Mouse (Mus musculus) thymus, postnatal 25 days (tissue): ENCODE measurements at regions not wholly inside any gene's neighbourhood (a gene's known extent, or its start where the extent isn't known, plus 50 kb on each side); places are given as distances from the start of the nearest gene placed in this dataset.

Experiments
- DNase-seq: peaks from one replicate; pipeline ENCODE4 v3.0.0; 2022

- no peak for DNase-seq
Measured at GRCm38 (mm10) chr10:56597382-56597781, 220.3 kb downstream of the Gja1 start.

DNA sequence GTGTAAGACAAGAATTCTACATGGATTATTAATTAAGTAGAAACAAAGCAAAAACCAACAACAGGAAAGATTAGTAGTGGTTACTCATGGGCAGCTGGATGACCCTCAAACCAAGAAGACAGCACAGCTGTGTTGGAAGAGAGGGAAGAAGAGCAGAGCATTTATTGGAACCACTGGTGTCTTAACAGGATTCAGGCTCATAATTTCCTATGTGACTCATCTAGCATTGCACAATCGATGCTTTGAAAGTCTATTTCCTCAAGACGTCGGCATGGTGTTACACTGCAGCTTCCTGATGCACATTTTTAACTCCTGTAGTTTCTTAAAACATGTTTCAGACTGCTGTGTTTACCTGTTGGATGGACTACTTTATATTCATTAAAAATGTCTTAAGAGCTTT lies 221.1 kb downstream of the Gja1 start:
- DNase-seq: no peak

GRCm38 (mm10) chr10:56599923-56600322 lies 222.8 kb downstream of the Gja1 start:
- no peak for DNase-seq

DNA sequence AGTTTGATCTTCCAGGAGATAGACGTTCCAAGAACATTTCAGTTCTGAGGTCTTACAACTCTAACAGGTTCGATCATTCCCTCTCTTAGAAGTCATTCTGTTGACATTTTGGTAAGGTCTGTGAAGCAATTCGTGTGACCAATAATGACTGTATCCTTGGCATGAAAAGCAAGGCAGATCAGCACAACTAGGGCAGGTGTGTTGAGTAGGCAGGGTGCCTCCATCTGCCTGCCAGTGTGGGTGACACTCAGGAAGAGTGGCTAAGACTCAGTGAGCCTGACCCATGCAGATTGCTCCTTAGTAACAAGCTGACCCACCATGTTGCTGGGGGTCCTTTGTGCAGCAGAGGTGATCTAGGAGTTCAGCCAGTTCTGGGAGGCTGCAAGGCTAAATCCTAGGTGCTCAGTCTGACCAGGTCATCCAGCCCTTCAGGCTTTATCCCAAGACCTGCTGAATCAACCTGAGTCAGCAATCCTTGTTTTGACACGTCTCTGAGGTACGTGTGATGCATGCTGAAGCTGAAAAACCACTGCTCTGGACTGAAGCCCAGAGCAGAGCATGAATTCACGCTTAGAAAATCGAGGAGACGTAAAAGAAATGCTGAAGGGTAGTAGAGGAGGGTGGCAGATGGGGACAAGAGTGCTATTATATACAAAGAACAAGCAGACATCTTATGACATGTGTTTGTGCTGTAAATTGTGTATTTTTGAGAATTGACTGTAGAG lies 234.6 kb downstream of the Gja1 start:
- no peak for DNase-seq

DNA sequence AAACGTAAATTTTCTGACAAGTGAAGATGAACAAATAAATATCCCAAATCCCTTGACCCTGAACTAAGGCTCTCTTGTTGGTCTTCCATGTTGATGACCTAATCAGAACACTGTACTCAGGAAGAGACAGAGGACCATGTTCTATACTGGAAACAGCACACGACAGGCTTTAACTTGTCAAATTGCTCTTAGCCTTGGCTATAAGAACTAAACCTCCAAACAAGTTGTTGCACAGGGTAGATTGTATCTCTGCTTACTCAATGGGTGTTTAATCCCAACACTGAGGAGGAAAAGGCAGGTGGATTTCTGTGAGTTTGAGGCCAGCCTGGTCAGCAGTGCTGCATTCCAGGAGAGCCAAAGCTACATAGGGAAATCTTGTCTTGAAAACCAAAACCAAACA lies 265.5 kb downstream of the Gja1 start:
- no peak for DNase-seq

DNA sequence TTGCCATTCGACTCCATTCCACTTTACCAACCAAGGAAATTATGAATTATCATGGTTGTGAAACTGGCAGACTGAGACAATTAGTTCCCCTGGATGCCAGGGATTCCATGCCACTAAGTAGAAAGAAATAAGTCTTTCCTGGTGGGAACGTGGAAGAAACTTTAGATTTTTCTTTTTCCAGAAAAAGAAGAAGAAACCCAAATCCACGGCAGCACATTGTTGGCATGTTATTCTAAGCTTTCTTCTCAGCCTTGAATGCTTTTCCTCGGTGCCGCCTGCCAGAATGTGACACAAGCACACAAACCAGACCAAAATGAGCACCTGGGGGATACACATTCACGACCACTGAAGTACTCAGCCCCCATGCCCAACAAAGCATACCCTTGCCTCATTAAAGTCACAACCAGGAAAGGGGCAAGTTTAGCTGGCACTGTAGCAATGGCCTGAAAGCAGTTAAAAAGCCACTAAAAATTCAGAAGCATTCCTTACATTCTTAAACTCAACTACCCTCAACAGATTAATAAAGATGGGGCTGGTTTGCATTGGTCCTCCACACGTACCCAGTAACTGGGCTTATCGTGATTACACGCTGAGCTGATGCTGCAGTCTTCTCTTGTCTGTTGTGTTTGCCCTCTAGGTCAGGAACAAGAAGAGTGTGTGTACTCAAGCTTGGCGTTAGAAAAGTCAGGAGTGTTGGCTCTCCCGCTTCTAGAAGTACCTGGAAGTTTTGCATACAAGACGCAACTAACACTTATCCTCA lies 266.4 kb downstream of the Gja1 start:
- no peak for DNase-seq

GRCm38 (mm10) chr10:56660501-56660900 lies 283.4 kb downstream of the Gja1 start:
- DNase-seq: no peak

DNA sequence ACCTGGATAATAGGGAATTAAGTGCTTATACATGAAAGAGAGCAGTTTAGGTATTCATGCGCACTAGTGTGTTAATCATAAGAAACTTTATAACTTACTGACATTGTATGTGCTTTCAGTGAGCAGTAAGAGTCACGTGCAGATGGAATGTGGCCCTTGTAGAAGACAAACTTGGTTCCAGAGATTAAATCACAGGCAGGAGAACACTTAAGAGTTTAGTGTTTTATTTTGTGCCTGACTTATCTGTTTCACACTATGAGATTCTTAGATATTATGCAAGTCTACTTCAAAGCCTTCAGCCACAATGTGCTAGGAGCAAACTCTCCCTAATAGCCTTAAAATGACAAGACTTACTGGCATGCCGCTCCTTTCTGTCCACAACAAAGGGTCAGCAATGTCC lies 296.8 kb downstream of the Gja1 start:
- no peak for DNase-seq

GRCm38 (mm10) chr10:56682901-56683300 lies 305.8 kb downstream of the Gja1 start:
- no peak for DNase-seq

DNA sequence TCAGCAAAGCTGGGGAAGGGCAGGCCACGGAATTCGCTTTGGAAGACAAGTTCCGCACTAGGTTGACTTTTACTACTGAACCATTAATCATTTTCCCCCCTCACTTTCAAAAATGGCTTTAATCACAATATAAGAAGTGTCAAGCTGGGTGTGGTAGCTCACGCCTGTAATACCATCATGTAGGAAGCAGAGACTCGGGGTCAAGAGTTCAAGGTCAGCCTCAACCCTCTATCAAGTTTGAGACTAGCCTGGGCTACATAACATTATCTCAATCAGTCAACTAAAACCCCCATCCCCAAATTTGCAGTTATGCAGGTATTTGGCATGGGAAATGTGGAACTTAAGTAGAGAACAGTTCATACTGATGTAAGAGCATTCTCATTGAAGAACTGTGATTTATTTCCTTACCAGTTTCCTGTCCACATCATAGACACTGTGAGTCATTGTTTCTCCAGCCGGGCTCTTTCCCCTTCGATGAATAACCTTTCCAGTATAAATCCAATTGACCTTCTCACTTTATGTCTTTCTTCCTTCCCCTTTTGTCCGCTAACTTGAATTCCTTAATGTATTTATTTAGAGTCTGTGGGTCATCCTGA lies 308.6 kb downstream of the Gja1 start:
- DNase-seq: no peak

DNA sequence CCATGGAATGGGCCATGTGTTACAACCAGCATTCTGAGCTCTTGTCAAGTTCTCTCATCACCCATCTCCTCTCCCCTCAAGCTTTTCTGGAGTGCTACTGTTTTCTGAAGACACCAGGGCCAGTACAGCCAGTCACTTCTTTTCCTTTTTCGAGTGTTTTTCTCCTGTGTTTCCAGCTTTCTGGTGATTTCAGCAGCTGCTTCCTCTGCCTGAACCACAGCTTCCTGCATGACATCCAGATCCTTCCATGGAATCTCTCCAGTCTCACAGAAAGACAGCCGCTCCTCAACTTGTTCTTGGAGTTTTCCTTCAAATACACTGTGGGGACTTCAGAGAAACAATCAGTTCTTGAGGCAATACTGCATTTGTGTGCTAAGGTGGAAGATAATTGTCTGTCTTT lies 314.3 kb downstream of the Gja1 start:
- no peak for DNase-seq

DNA sequence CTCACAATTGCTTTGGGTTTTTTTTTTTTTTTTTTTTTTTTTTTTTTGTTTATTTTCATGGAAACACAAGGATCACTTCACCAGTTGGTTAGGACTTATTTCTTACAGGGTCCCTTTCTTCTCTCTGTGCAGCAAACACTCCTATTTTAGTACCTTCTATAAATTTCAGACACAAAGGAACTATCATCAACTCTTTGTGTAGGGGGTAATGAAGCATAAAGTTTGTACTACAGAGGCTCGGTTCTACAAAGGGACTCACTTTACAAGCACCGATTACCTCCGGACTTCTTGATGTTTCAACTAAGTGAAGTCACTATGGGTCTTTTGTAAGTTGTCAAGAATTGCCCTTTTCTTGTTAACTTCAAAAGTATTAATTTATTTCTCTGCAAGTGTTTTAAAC lies 318.0 kb downstream of the Gja1 start:
- DNase-seq: no peak

DNA sequence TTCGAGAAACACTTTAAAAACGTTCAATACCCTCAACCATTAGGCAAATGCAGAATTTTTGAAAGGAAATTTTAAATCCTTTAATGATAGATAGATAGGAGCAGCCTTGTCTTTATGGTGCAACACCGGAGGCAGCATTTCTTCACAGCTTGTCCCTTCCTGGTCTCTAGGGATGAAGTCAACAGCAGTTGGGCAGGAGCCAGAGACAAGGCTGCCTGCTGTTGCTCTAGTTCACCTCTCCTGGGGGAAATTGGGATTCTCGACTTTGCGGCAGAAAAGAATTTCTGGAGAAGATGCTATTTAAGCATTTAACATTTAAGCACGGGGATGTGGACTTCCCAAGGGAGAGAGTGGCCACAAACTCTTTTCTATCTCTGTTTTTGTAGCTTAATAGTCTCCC lies 323.0 kb downstream of the Gja1 start:
- no peak for DNase-seq

DNA sequence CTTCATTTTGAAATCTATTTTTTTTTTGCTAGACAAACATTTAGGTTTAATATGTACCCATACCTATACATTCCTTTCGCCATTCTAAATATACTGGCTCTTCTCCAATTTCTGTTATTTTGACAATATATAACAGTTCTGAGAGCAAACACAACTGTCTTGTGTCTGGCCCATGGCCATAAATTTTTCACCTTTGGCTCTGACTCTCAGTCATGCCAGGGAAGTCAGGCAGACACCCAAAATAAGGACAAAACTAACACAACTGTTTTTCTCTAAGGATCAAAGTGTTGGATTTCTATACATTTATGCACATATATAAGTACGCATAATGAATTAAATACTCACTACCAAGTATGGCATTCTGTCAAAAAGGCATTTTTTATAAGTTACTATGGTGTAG lies 331.3 kb downstream of the Gja1 start:
- no peak for DNase-seq

- DNase-seq: no peak
Measured at GRCm38 (mm10) chr10:56708886-56709285, 331.8 kb downstream of the Gja1 start.

DNA sequence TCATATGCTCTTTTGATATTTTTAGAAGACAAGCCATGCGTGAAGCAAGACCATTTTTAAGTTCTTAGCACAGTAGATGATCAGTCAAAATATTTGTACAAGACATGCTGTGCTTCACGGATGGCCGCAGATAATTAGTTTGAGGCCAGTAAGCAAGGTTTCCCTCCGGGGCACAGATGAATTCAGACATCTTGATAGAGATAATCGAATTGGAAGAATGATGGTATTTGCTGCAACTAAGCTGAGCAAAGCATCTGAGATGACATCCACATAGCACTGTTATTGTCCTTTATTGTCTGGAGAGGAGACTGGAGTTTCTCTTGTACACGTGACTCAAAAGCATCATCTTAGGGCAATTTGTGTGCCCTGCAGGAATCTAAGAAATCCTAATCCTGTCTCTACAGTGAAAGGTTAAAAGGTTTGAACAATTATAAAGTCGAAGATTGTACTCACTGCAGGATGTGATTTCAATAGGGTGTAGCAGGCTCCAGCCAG lies 335.5 kb downstream of the Gja1 start:
- no peak for DNase-seq

GRCm38 (mm10) chr10:56737073-56737472 lies 359.9 kb downstream of the Gja1 start:
- DNase-seq: no peak

DNA sequence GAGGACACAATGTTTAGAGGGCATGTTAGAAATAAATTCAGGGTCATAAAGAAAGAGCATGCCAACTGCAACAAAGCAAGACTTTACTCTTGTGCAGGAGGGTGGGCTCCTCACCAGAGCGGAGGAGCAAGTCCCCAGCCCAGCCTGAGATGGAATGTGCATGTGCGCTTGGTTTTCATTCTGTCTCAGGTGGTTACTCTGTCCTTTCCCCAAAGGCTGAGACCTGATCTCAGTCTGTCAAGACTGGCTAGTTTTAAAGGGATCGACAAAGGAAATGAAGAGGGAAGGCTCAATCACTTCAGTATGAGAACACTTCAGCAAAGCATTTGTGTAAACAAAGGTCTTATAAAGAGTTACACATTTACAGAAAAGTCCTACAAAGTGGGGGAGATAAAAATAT lies 362.5 kb downstream of the Gja1 start:
- no peak for DNase-seq

DNA sequence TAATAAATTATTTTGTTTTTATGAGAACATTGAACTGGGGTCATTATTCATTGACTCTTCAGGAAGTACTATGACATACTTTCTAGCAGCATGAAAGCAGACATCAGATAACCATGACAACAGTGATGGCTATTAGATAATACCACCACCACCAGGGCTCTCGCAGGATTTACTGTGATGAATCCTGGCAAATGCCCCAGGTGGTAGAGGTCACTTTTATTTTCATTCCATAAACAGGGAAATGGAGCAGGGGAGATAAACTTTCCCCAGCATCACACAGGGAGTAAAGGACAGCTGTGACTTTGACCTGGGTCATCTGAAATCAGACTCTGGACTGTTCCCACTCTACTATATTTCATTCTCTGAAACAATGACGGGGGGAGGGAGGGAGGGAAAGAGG lies 375.0 kb downstream of the Gja1 start:
- no peak for DNase-seq

GRCm38 (mm10) chr10:56753576-56753975 lies 376.4 kb downstream of the Gja1 start:
- DNase-seq: no peak

- no peak for DNase-seq
Measured at GRCm38 (mm10) chr10:56754546-56755175, 377.5 kb downstream of the Gja1 start.

DNA sequence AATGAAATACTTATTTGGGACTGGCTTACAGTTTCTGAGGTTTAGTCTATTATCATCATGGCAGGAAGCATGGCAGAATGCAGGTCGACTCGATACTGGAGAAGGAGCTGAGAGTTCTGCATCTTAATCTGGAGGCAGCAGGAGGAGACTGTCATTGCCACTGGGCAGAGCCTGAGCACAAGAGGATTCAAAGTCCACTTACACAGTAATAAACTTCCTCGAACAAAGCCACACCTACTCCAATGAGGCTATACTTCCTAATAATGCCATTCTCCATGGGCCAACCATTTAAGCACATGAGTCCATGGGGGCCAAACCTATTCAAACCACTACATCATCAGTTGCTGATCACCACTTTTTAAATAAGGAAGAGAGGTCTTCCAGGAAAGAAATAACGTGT lies 393.5 kb downstream of the Gja1 start:
- no peak for DNase-seq

DNA sequence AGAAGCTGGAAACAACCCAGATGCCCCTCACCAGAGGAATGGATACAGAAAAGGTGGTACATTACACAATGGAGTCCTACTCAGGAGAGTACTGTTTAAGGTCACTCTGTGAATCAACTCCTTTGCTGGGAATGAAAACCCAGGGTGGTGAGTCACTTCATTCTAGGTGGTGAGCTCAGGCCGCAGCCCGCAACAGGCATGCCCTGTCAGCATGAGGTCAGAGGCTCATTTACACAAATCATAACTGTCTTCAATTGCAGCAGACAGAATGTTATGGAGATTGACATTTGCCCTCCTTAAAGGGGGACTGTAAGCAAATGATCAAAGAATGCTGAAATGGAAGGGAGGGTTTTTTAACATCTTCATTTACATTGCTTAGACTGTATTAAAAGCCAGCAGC lies 405.1 kb downstream of the Gja1 start:
- DNase-seq: no peak

- no peak for DNase-seq
Measured at GRCm38 (mm10) chr10:56783941-56784340, 406.8 kb downstream of the Gja1 start.
